Mouse (Mus musculus): ENCODE measurements at regions not wholly inside any gene's neighbourhood (a gene's known extent, or its start where the extent isn't known, plus 50 kb on each side); places are given as distances from the start of the nearest gene placed in this dataset.

DNA sequence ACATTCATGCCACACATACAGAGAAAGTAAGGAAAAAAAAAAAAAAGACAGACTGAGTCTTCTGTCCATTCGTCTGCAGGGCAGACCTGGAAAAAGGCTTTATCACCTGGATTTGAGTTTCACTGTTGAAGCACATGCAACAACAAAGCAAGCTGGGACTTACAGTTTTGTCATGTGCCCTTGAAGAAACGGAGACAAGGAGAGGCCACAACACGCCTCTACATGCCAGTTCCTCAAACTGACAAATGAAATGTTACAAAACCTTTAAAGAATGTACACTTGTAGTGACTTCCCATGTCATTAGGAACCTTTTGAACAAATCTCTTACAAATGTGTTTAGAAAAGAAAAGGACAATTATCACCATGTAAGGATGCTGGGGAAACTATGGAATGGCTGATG is 53.6 kb upstream of the Tmpo start:
- no peak for DNase-seq (ENCODE audit: low read depth in 1 of 2, low spot score in 2 of 2)
